Mouse (Mus musculus): Measurements from ENCODE around the gene Ip6k3. TPM values are rescaled to one million over a fixed set of nuclear protein-coding genes. Genes with fewer than 3 reads are reported as not detected.

Ip6k3 gene
- total RNA-seq (2012; rRNA removed) (43.4 and 65.7 TPM in 2 replicates), total RNA-seq (2014; rRNA removed) (25.9 and 26.3 TPM in 2 replicates), polyA plus RNA-seq (2012; ENCODE audit: insufficient read length, low read depth) (49.6 and 53.9 TPM in 2 replicates)

- Histone ChIP-seq H3K36me3 (replicated peaks in 1 of 2; ENCODE audit: control insufficient read depth in 1 of 2, insufficient read depth in 1 of 2, low read length in 1 of 2) (peaks cover 13 to 31% of the 10 kb centered on the region in 2 experiments), H3K4me1 (ENCODE audit: control insufficient read depth in 1 of 2, insufficient read depth in 2 of 2) (peaks cover 52 to 82% of the 10 kb centered on the region in 2 experiments), H3K9me3 (replicated peaks; ENCODE audit: low read length) (no peaks in the 10 kb centered on the region), H3K4me2 (ENCODE audit: insufficient read depth, low read depth, poor library complexity, severe bottlenecking) (peak within 1 kb of the TSS; percentile 71), H3K4me3 (replicated peaks in 1 of 3; ENCODE audit: low read depth in 2 of 3, low read length in 2 of 3, poor library complexity in 1 of 3) (peak within 1 kb of the TSS; percentile 55 to 77 (median 75)), H3K79me2 (replicated peaks; ENCODE audit: control insufficient read depth, extremely low read depth, insufficient read depth, poor library complexity, severe bottlenecking) (peaks cover 42% of the 10 kb centered on the region), H3K27me3 (replicated peaks) (no peaks in the 10 kb centered on the region), H3K27ac (ENCODE audit: insufficient read depth, low read depth) (peak within 1 kb of the TSS; percentile 94), H3K9ac (ENCODE audit: insufficient read depth, low read depth) (peak within 1 kb of the TSS; percentile 68)
- in situ Hi-C loops (cut with MboI; ENCODE audit: low pct_ligation_motif_present, low pct_unique_long_range_greater_than_20kb, low sequenced_read_pairs) (loop anchor here (10.0 kb wide), 1 partner anchor 157 kb away; no protein-coding TSS in a partner anchor), dilution Hi-C loops (cut with MboI; ENCODE audit: extremely low pct_ligation_motif_present, extremely low pct_unique_long_range_greater_than_20kb, low sequenced_read_pairs) (no loop called here)
- no peak for TF ChIP-seq RAD21 (IDR thresholded peaks at IDR 0.05; ENCODE audit: low read depth, low read length)
- no peak for TF ChIP-seq JUND (conservative IDR thresholded peaks at IDR 0.05; ENCODE audit: low read depth, low read length)
- peak; percentile 66 for TF ChIP-seq ZMIZ1 (IDR thresholded peaks at IDR 0.05; ENCODE audit: low read depth, low read length)
- 0 out of 2 replicates have a peak, but pooled peaks have one; percentile 24 for TF ChIP-seq MAFK (IDR thresholded peaks at IDR 0.05; ENCODE audit: insufficient replicate concordance, low read length)
- no peak for TF ChIP-seq MYC (IDR thresholded peaks at IDR 0.05; ENCODE audit: low read depth, low read length)
- TF ChIP-seq MAZ (IDR thresholded peaks at IDR 0.05; ENCODE audit: low read depth, low read length), result peak; percentile 86
- peak; percentile 93 for TF ChIP-seq TCF12 (IDR thresholded peaks at IDR 0.05; ENCODE audit: low read depth, low read length)
- TF ChIP-seq ZNF384 (IDR thresholded peaks at IDR 0.05; ENCODE audit: low read depth, low read length), result no peak
- no peak for TF ChIP-seq GABPA (IDR thresholded peaks at IDR 0.05; ENCODE audit: insufficient replicate concordance, low read depth, low read length)
- peak; percentile 60 for TF ChIP-seq NELFE (IDR thresholded peaks at IDR 0.05; ENCODE audit: low read depth, low read length)
- TF ChIP-seq PAX5 (IDR thresholded peaks at IDR 0.05; ENCODE audit: low read length), result no peak
- no peak for TF ChIP-seq JUN (IDR thresholded peaks at IDR 0.05; ENCODE audit: insufficient read depth, low read depth, low read length)
- TF ChIP-seq E2F4 (IDR thresholded peaks at IDR 0.05; ENCODE audit: insufficient replicate concordance, low read depth, low read length), result no peak
- peak; percentile 86 for TF ChIP-seq ETS1 (conservative IDR thresholded peaks at IDR 0.05; ENCODE audit: low read depth, low read length)
- TF ChIP-seq SMC3 (IDR thresholded peaks at IDR 0.05; ENCODE audit: low read depth, low read length), result no peak
- TF ChIP-seq HCFC1 (IDR thresholded peaks at IDR 0.05; ENCODE audit: low read depth, low read length), result no peak; the same call in none of the 2 replicates
- TF ChIP-seq USF2 (conservative IDR thresholded peaks at IDR 0.05; ENCODE audit: low read depth, low read length), result no peak
- no peak for TF ChIP-seq ZKSCAN1 (IDR thresholded peaks at IDR 0.05; ENCODE audit: borderline replicate concordance, low read depth, low read length)
- TF ChIP-seq EP300 (IDR thresholded peaks at IDR 0.05; ENCODE audit: low read length), result peak; percentile 83
- 0 out of 2 replicates have a peak, but pooled peaks have one; percentile 52 for TF ChIP-seq UBTF (IDR thresholded peaks at IDR 0.05; ENCODE audit: low read depth, low read length)
- peak; percentile 35; the same call in 1 of the 2 replicates for TF ChIP-seq MXI1 (IDR thresholded peaks at IDR 0.05; ENCODE audit: low read depth, low read length)
- TF ChIP-seq TBP (conservative IDR thresholded peaks at IDR 0.05; ENCODE audit: low read depth, low read length), result 0 out of 2 replicates have a peak, but pooled peaks have one; percentile 5
- TF ChIP-seq POLR2AphosphoS2 (IDR thresholded peaks at IDR 0.05; ENCODE audit: low read depth, low read length), result no peak
- TF ChIP-seq CTCF (conservative IDR thresholded peaks at IDR 0.05 in 1 of 2, IDR thresholded peaks at IDR 0.05 in 1 of 2; ENCODE audit: low read depth in 2 of 2, low read length in 2 of 2), result no peak
- TF ChIP-seq RCOR1 (conservative IDR thresholded peaks at IDR 0.05; ENCODE audit: low read depth, low read length), result 0 out of 2 replicates have a peak, but pooled peaks have one; percentile 32
- TF ChIP-seq NRF1 (IDR thresholded peaks at IDR 0.05; ENCODE audit: low read depth, low read length), result 0 out of 2 replicates have a peak, but pooled peaks have one; percentile 18
- peak; percentile 75 for TF ChIP-seq MEF2A (IDR thresholded peaks at IDR 0.05; ENCODE audit: borderline replicate concordance, low read depth, low read length)
- TF ChIP-seq CHD2 (IDR thresholded peaks at IDR 0.05; ENCODE audit: low read length), result peak; percentile 68
- TF ChIP-seq MAX (IDR thresholded peaks at IDR 0.05; ENCODE audit: low read length), result peak; percentile 50; the same call in 1 of the 2 replicates
- TF ChIP-seq CHD1 (IDR thresholded peaks at IDR 0.05; ENCODE audit: low read depth, low read length), result no peak
- TF ChIP-seq ZC3H11A (IDR thresholded peaks at IDR 0.05; ENCODE audit: low read depth, low read length), result no peak
- TF ChIP-seq SIN3A (IDR thresholded peaks at IDR 0.05; ENCODE audit: low read length), result peak; percentile 71
- TF ChIP-seq ELF1 (IDR thresholded peaks at IDR 0.05; ENCODE audit: low read depth, low read length), result peak; percentile 13; the same call in 1 of the 2 replicates
- TF ChIP-seq KAT2A (IDR thresholded peaks at IDR 0.05; ENCODE audit: insufficient replicate concordance, low read length), result no peak
- peak; percentile 40 for TF ChIP-seq USF1 (IDR thresholded peaks at IDR 0.05; ENCODE audit: low read depth, low read length)
- peak; percentile 52 for TF ChIP-seq BHLHE40 (IDR thresholded peaks at IDR 0.05; ENCODE audit: low read depth, low read length)
- peak; percentile 77 for TF ChIP-seq IRF4 (IDR thresholded peaks at IDR 0.05; ENCODE audit: low read depth, low read length)
- peak; percentile 55; the same call in 1 of the 2 replicates for TF ChIP-seq POLR2A (IDR thresholded peaks at IDR 0.05; ENCODE audit: low read depth, low read length)
- no peak for DNase-seq (ENCODE audit: extremely low read depth)
Measured at GRCm38 (mm10) chr17:27167545-27167944, at the start of gene Ip6k3. Gene Ip6k3, minus strand, starts transcription at chr17:27167795.
